Mouse (Mus musculus) layer of hippocampus, adult 8-10 months (tissue): ENCODE data around the gene Mn1. TPM values are rescaled to one million over a fixed set of nuclear protein-coding genes. Genes with fewer than 3 reads are reported as not detected.
A peak's percentile ranks its signal among the peaks of the same experiment; 100 is the strongest.

Experiments
- DNase-seq, 2 experiments: peaks; one replicate each; pipeline ENCODE4 v3.0.0; 2022; ENCODE audit warnings: low spot score in 2 of 2
- total RNA-seq, 4 experiments: library from RNA; stranded (reverse); gene quantifications; 2 replicates each; pipeline ENCODE4 v1.2.4; 2022

Gene Mn1
- total RNA-seq = 10 to 100 TPM; 30.0 to 35.0 (median 32.2) TPM

DNA sequence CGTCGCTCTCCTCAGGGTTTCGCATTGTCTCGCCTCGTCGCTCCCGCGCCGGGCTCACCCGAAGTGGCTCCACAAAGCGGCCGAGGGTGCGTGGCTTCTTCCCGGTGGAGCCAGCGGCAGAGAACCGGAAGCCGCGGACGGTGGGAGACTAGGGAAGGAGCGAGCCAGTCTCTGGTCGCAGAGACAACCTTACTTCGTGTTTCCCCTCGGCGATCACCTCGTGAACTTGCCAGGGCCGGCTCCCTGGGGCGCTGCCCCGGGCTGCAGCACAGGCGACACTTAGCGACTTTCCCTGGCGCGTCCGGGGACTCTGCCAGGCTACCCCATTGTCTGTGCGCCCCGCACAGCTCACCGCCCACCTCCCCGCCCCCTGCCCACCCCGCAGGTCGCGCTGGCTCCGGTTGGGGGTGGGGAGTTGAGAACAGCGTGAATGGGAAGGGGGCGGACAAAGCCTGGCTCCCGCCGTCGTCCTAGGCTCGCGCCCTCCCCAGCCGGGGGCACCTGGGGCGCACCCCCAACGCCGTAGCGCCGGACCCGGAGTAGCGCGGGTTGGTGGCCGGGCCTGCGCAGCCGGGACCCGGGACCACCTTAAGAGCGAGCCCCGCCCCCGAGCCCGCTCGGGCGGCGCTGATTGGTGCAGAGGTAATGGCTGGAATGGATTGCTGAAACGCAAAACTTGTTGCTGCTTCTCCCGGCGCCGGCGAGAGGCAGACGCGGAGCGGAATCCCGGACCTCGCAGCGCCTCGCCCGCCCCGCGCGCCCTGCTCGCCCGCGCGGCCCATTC lies at the start of gene Mn1:
Gene Mn1, plus strand, starts transcription at position 772 of the 784 bp plus-strand sequence.
- peak; percentile 81 to 87 for DNase-seq

DNA sequence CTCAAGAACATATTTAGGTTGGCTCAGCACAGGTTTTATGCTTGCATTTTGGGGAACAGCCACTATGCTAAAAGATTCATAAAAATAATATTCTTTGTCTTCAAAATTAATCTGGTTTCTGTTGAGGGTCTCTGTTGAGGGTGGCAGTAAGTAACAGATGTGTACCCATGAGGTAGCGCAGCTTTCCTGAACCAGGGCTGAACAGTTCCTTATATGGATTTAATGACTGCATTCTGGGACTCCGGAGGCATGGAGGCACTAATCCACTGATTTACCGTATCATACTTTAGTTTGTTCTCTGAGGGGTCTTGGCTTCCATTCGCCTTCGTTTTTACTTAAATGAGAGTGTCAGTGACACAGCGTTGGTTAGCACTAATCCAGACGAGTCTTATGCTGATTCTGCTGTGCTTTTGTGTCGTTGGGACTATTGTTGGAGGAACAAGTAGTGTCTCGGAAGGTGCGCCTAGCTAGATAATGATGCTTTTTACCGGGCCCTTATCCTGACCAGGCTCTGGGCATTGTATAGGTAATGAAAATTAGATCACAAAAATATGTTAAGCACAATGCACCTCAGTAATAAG lies 49.1 kb upstream of the Mn1 start:
- DNase-seq = no peak

DNA sequence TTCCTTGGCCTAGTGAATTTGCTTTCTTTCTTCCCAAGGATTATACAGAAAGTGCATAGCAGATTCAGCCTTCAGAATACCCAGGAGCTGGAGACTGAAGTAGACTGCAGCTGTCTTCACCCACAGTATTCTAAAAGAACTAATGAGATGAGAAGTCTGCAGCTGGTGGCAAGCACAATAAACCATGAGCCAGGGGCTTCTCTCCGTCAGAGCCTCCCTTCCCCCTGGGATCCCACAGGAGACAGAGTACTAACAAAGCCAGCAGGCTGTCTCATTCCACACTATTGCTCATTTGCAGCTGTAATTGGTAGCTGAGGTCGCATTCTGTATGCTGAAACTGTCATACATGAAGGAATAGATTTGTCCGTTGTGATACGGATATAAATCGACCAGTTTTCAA lies 48.6 kb upstream of the Mn1 start:
- DNase-seq = no peak

DNA sequence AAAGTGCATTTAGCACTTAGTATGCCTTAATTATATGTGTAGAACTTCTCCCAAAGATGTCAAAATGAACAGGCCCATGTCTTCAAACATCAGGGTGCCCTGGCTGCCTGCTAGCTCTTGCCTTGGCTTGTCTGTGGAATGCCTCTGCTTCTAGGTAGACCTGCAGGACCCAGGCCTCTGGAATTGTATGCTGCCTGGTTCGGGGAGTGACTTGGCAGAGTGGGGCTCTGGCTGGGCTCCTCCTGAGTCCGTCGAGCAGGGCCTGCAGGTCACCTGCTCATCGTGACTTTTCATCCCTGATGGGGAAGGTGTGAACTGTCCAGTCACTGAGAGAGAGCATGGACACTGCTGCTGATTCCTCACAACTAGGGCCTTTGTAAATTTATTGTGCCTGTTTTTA lies 41.5 kb upstream of the Mn1 start:
- DNase-seq = no peak

DNA sequence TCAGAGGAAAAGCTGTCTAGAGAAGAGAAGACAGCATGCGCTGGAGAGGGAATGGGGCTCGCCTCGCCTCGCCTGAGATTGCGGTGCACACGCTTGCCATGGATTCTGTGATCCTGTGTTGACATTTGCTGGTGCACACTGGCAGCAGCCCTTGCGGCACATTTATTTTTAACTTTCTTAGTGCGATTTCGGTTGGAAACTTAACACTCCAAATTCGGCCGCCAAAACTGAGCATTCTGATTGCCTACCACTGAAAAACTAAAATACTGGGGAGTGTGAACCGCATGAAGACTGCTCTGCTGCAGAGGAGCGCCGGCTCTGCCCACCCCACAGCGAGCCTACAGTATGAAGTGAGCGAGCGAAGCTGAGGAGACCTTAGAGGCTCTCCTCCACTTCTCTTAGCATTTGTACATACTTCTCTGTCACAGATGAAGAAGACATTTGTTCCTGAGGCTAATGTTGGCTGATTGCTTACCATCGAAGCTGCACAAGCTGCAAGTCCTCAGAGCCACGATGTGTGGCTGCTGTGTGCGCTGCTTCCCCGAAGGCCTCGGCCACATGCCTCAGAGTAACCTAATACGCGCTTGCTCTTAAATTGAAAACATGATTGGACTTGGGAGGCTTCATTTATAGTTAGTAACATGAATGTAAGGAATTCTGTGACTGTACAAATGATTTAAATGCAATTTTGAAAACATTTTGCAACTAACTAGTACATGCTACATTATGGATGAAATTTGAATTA lies 40.7 kb upstream of the Mn1 start:
- DNase-seq = no peak

DNA sequence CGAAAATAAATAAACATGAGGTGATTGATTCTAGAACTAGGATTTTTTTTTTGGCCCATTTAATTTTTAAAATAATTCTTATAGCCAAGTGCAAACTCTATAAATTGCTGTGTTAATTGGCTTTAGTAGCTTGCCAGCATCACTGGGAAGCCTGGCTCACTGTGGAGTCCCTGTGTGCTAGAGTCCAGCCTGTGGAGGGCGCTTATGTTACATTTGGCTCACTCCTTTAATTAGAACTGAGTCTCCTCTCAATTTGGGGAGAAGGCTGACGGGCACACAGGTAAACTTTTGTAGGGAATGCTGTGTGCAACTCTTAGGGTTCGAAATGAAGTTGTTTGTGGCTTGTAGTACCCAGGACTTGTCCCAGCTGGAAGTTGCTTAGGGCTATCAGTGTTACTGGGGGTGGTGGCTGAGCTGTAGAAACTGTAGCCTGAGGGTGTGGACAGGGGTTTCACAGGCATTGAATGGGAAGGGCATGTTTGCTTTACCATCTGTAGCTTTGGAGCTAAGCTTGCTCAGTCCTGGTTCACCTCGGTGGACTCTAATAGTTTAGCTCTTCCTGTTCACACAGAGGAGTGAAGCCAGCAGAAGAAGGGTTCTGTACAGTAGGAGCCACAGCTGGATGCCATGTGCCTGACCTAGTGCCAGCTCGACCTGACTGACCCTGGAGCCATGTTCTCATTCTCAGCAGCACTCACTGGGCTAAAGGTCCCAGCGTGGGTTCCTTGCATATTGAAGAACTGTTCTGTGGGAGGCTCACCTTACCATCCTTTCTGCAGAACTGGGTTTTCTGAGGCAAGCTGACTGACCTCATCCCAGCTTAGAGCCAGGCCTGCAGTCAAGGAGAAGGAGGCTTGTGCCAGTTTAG lies 38.8 kb upstream of the Mn1 start:
- DNase-seq = no peak

DNA sequence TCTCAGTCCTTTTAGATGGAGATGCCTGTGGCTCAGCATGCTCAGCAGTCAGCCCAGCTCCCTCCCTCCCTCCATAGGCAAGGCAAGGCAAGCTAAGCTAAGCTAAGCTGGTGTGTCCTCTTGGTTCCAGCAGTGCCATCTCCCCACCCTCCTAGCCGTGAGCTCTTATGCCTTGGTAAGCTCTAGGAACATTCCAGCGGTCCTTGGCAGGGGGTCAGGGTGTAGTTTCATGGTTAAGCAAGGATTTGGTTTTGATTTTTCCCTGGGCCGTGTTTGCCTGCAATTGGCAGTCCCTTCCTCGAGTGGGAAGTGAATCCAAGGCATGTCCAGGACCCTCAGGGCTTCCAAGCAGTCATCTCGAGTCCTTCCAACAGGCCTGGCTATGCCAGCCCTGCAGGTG lies 33.8 kb upstream of the Mn1 start:
- DNase-seq = no peak

DNA sequence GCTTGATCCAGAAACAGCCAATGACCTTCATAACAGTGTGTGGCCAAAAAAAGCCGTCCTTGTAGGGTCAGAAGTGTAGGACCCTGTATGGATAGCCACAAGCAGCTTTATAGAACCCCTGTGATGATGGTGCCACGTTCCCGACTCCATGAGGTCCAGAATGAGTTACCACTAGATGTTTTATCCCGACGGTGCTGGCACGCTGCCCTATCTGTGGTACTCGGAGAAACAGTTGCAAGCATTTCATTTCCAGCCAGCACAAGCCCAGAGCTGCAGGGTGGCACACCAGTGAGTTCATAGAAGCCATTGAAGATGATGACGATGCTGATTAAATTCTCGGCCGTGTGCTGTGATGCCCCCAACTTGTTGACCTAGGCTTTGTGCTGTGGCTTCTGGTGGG lies 26.3 kb upstream of the Mn1 start:
- DNase-seq = no peak

DNA sequence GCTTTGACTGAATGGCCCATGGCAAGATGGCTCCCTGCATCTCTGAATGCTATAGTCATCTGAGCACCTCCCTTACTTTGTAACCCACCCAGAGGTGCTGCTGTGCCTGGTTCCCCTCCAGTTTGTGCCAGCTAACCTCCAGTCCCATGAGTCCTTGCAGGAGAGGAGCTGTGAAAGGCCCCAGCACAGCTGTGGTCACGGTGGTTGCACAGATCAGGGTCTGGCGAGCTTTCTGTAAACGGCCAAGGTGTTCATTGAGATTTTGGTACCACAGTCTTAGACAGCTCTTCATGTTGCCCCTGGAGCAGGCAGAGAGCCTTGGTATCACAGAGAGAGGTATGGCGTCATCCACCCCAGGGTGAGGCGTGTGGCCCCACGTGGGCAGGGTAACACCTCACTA lies 25.7 kb upstream of the Mn1 start:
- no peak for DNase-seq

DNA sequence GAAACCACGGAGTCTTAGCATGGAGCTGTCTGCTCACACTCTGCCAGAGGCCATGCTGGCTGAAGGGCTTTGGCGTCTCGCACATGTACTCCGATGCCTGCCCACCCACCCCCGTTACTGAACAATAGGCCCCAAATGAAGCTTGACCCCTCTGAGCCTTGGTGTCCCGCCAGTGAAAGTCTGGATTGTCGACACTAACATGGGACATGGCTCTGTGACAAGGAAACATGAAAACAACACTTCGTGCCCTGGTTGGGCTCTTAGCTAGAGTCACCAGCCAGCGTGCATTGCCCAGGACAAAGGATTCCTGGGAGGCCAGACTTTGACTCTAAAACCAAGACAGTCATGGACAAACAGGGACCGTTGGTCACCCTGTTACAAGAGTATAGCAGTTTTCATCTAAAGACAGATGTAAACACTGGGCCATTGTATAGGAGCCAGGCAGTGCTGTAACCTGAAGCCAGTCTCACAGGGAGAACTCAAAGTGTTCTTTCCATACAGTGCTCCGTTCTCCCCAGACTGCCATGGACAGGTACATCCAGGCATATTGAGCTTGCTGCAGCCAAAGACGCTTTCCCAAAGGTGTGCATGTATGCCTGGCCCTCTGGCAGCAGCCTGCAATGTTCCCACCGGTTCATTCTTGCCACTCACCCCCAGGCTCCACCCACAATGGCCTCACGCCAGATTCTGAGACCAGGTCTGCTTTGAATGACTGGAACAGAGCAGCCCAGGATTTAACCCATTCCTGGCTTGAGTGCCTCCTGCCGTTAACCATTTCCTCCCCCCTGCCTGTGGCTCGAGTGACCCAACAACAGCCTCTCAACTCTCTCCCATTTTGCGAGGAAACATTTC lies 23.6 kb upstream of the Mn1 start:
- no peak for DNase-seq

DNA sequence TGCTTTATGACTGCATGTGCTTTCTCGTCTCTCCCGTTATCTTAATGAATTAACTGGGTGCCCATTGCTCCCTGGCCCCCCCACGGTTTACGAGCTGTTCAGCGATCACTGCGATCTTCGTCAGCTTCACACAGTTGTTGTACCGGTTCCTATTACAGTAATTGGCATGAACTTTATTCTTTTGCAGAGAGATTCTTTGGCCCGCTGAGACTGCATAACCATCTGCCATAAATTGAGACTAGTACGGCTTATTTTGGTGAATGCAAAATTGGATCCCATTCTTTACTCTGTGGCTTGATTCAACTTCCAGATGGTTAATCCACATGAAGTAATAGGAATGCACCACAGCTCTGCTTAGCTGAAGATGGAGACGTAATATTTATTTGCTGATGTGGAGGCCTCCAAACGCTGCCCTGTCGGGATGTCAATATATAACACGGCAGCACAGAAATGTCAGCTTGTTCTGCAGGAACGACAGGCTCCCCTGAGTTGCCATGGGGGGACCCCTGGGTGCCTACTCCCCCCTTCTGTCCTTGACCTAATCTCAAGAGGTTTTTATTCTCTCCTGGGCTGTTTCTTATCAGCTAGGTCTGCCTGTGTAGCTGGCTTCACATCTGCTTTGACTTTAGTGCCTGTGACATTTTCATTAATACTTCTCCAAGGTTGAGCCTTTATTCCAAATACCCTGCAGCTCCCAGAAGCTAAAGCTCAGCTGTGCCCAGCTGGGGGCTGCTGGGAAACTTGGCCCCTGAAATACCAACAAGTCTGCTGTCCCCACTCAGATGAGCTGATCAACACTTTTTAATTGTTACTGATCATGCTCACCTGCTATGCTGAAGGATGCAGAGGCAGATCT lies 22.7 kb upstream of the Mn1 start:
- DNase-seq = peak; percentile 56 to 63

DNA sequence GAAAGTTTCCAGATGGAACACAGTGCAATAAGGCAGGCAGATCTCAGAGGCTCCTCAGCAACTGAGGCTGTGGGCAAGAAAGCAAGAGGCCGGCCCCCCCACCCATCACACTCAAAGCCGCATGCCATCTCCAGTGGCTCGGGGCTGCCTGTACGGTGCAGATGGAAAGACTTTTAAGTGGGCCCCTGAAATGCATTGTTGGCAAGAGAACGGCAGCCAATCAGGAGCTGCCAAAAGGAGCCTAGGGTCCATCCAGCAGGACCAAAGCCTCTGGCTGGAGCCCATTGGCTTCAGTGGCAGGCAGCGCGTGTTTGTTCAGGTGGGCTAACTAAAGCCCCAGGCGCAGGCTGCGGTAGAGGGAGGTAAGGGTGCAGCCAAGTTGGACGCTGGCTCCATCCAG lies 21.4 kb upstream of the Mn1 start:
- DNase-seq = no peak

DNA sequence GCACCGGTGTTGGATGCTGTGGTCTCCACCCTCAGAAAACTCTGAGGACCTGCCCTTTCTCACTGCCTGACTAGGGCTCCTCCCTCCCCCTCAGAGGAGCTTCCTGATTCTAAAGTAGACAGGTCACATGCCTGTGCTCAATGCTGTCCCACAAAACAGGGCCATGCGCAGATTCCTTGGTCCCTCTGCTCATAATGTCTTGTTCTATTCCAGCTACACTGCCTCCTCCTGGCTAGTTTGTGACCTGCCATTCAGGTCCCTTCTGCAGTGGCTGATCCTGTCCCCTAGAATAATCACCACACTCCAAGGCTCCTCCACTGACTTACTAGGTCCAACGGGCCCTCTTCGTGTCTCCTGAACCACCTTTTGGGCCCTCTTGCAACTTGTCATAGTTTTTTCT lies 21.0 kb upstream of the Mn1 start:
- DNase-seq = no peak

DNA sequence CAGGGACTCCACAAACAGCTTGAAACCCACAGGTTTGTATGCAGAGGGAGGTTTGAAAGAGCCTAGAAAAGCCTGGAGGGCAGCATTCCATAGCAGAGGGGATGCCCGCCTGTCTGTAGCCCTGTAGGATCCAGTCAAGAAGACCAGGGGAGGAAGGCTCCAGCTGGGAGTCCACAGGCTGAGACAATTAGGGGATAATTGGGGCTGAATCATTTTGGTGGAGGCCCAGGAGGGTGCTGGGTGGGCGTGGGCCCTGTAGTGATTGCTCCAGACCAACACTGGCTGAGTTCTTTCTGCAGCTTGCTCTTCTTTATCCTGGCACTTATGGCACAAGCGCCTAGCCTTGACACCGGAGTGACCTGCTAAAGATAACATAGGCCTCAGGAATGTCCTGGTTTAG lies 18.7 kb upstream of the Mn1 start:
- DNase-seq = no peak

DNA sequence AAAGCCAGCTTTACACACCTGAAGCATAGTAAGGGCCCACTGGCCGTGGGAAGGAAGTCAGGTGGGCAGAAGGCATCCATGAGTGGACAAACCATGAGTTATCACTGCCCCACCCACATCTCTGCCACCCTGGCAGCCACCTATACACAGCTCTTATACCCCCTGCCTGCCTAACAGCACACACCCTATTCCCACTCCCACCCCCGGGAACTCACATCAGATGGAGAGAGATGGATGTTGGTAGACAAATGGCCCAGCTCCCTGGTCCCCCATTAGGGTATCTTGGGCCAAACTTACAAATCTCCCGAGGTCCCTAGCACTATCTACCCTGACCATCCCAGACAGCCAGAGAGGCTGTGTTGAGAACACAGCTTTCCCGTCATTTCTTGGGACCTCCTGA lies 17.9 kb upstream of the Mn1 start:
- DNase-seq = no peak

DNA sequence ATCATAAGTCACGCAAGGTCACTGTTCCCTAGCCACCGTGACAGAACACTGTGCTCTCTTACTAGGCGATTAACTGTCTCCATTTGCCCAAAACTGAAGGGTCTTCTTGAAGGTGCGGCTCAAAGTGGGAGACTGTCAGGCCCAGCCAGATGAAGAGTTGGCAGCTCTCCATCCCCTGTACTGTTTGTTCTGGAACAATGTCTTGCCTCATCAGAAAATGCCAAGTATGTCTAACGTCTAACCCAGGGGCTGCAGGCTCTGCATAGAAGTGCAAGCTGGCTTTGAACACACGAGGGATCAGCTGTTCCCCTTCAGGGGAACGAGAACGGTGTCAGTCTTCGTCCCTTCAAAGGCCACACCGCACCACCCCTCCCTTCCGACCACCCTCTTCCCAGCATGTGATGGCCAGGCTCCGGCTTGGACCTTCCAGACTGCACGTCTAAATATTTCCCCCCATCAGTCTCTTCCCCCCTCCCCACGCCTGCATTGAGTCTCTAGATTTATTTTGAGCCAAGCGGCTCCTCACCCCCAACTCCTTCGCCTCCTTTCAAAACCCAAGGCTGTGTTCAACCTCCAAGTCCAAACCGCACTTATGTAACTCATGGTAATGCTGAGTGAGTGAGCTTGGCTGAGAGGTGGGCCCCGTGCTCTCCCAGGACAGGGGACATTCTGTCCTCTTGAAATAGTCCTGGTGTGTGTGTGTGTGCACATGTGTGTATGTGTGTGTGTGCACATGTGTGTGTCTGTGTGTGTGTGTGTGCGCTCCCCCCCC lies 15.1 kb upstream of the Mn1 start:
- DNase-seq = no peak

DNA sequence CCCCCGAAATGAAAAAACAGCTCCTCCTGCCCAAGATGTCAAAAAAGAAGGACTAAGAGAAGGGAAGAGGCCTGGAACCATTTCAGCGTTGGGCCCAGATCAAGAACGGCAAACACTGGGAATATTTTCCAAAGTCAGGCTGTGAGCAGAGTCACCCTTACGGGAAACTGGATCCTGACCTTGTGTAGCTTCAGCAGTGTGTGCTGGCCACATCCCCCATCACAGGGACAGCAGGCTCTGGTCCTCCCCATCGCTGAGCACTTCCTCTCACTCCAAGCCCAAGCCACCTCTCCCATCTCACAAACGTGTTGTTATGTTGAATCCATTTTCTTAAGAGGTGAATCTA lies 14.5 kb upstream of the Mn1 start:
- no peak for DNase-seq

DNA sequence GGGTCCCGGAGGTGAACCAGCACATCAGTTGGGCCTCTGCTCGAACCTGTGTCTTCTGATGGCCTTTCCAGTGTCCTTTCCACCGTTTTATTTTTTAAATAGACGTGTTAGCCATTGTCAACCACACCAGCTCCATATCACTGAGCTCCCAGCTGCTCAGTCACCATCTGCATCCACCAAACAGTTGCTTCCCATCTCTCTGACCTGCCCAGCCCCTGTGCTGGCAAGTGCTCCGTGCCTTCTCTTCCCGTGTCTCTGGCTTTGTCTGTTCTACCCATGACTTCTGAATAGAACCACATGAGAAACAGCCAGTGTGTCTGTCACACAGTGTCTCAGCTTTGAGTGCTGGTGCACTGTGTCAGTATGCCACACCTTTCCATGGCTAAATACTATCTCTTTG lies 12.4 kb upstream of the Mn1 start:
- DNase-seq = no peak

DNA sequence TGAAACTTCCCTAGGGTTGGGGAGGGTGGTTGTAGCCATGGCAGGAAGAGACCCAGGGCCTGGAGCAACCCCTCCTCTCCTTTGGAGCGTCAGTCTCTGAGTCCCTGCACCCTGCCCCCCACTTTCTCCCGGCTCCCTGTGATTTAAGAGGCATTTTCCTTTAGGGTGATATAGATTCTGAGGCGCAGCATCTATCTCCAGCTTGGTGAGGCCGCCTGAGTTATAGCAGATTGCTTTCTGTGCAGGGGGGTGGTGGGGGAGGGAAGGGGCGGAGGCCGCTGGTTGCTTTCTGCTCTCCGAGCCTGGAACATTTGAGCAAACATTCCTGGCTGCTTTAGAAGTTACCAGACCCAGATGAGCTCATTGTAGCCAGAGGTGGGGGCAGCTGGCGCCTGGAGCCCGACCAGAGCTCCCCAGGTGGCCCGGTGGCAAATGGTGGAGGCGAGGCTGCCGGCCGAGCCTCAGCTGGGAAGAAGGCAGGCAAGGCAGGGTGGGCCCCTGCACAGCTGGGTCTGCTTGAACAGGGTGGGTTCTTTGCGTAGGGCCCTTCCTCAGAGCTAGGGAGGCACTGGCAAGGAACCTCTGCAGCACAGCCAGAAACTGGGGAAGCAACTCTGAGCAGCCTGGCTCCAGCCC lies 8.6 kb upstream of the Mn1 start:
- no peak for DNase-seq
